Mouse (Mus musculus): ENCODE measurements around the gene Pard3. TPM values are rescaled to one million over a fixed set of nuclear protein-coding genes. Genes with fewer than 3 reads are reported as not detected.

The Pard3 gene
- polyA plus RNA-seq, 1 experiment, result 51.2 TPM

DNA sequence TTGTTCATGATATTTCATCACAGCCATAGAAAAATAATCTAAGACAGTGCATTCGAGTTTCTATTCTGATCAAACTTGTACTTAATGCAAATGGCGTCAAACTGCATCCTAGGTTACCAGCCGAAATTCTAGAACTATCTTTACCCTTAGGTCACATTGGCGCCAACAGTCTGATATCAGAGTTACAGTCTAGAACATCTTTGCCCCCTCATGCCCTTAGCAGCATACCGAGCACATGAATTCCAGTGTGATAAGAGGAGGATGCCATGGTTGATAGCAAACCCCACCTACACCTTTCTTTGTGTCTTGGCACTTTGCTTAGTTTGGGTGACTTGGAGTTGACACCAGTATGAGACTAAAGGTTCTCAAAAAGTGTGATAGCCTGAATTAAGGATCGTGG, 197.4 kb downstream of the Pard3 start:
- no peaks in the 10 kb centered on the region for H3K27me3 ChIP-seq (replicated peaks; ENCODE audit: control insufficient read depth, insufficient read depth, low read length)
- H3K27ac ChIP-seq (ENCODE audit: insufficient read depth, low read depth, low read length), result no peak overlapping the region
- WGBS, result 95% methylated on average over 6 of the region's 6 CpGs
- H3K4me1 ChIP-seq (ENCODE audit: control insufficient read depth, insufficient read depth, low read length), result peaks cover 5% of the 10 kb centered on the region; the same call in 1 of the 2 replicates
- TF ChIP-seq POLR2A (IDR thresholded peaks at IDR 0.05; ENCODE audit: low read depth, low read length) (no peak), CTCF (conservative IDR thresholded peaks at IDR 0.05; ENCODE audit: insufficient read depth, insufficient read length, low read depth, low read length) (no peak)
- no peak overlapping the region for H3K4me3 ChIP-seq (ENCODE audit: insufficient read depth, low read depth, low read length)
- no peak for DNase-seq
- H3K36me3 ChIP-seq (ENCODE audit: control insufficient read depth, insufficient read depth, low read length), result no peaks in the 10 kb centered on the region

DNA sequence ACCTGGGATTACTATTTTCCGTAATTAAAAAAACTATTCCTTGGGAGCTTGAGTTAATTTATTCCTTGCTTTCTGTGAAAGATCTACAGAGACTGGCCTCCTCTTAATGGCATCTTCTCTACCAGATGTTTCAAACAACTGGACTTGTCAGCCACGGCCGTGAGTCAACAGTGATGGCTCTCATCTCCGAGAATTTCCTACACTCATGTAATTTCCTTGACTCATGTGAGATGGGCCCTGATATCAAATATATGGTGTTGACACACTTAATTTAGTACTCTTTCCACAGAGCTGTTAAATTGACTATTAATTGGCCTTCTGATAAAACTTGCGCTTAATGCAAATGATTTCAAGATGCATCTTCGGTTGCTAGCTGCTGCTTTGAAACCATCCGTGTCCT, 198.3 kb downstream of the Pard3 start:
- Histone ChIP-seq H3K27me3 (replicated peaks; ENCODE audit: control insufficient read depth, insufficient read depth, low read length) (no peaks in the 10 kb centered on the region), H3K4me3 (ENCODE audit: insufficient read depth, low read depth, low read length) (no peak overlapping the region), H3K4me1 (ENCODE audit: control insufficient read depth, insufficient read depth, low read length) (peaks cover 5% of the 10 kb centered on the region; the same call in 1 of the 2 replicates), H3K27ac (ENCODE audit: insufficient read depth, low read depth, low read length) (no peak overlapping the region), H3K36me3 (ENCODE audit: control insufficient read depth, insufficient read depth, low read length) (no peaks in the 10 kb centered on the region)
- peak; percentile 29 for DNase-seq
- 78% methylated on average over 7 of the region's 7 CpGs for WGBS
- TF ChIP-seq CTCF (conservative IDR thresholded peaks at IDR 0.05; ENCODE audit: insufficient read depth, insufficient read length, low read depth, low read length), result no peak
- TF ChIP-seq POLR2A (IDR thresholded peaks at IDR 0.05; ENCODE audit: low read depth, low read length), result no peak

DNA sequence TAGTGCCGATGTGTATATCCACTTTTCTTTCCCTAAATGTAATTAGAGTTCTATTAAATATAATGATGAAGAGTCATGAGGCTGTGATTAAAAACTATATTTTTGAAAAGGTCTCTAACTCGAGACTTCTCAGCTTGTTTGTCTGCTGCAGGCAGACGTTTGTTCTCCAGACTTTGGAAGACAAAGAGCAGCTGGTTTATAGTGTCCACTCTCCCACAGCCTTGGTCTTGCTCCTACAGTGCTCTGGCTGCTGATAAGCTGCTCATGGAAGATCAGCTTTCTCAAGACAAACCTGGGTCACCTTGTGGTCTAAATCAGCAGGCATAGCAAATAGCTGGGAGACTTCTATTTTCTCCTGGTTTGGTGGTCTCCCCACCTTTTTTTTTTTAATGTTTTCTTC, 198.7 kb downstream of the Pard3 start:
- no peak overlapping the region for H3K4me3 ChIP-seq (ENCODE audit: insufficient read depth, low read depth, low read length)
- H3K36me3 ChIP-seq (ENCODE audit: control insufficient read depth, insufficient read depth, low read length), result no peaks in the 10 kb centered on the region
- no peak for DNase-seq
- no peaks in the 10 kb centered on the region for H3K27me3 ChIP-seq (replicated peaks; ENCODE audit: control insufficient read depth, insufficient read depth, low read length)
- TF ChIP-seq POLR2A (IDR thresholded peaks at IDR 0.05; ENCODE audit: low read depth, low read length), result no peak
- no peak for TF ChIP-seq CTCF (conservative IDR thresholded peaks at IDR 0.05; ENCODE audit: insufficient read depth, insufficient read length, low read depth, low read length)
- no peak overlapping the region for H3K27ac ChIP-seq (ENCODE audit: insufficient read depth, low read depth, low read length)
- peaks cover 5% of the 10 kb centered on the region; the same call in 1 of the 2 replicates for H3K4me1 ChIP-seq (ENCODE audit: control insufficient read depth, insufficient read depth, low read length)
- 69% methylated on average over 3 of the region's 3 CpGs for WGBS

DNA sequence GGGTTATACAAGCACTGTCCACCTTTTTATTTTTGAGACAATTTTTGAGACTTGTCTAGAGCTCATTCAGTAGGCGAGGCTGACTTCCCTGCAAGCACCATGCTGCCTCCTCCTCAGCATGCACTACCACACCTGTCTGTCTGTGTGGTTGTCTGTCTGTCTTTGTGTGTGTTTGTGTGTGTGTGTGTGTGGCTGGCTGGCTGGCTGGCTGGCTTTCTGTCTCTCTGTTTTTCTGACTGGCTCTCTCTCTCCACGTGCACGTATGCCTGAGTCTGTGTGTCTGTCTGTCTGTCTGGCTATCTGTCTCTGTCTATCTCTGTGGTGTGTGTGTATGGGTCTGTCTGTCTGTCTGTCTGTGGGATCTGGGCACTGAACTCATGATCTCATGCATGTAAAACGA, 199.2 kb downstream of the Pard3 start:
- Histone ChIP-seq H3K36me3 (ENCODE audit: control insufficient read depth, insufficient read depth, low read length) (no peaks in the 10 kb centered on the region), H3K4me1 (ENCODE audit: control insufficient read depth, insufficient read depth, low read length) (peaks cover 2% of the 10 kb centered on the region; the same call in 1 of the 2 replicates)

DNA sequence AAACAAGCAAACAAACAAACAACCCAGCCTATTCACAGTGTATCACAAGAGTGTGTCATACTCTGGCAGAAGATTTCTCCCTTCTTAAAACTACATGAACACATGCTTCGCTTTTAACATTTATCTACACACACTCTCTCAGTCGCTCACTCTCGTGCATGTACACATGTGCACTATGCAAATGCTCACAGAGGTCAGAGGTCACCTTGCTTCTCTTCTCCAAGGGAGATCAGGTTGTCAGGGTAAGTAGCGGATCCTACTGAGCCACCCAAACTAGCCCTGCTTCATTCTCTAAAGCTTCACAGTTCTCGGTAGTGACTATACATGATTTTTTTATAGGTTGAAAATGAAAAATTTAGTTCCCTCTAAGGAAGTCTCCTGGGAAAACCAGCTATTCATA, 199.8 kb downstream of the Pard3 start:
- H3K27ac ChIP-seq (ENCODE audit: insufficient read depth, low read depth, low read length), result no peak overlapping the region
- H3K4me1 ChIP-seq (ENCODE audit: control insufficient read depth, insufficient read depth, low read length), result peaks cover 3% of the 10 kb centered on the region; the same call in 1 of the 2 replicates
- DNase-seq, result no peak
- TF ChIP-seq POLR2A (IDR thresholded peaks at IDR 0.05; ENCODE audit: low read depth, low read length), result no peak
- WGBS, result 76% methylated on average over 5 of the region's 5 CpGs
- H3K27me3 ChIP-seq (replicated peaks; ENCODE audit: control insufficient read depth, insufficient read depth, low read length), result no peaks in the 10 kb centered on the region
- H3K36me3 ChIP-seq (ENCODE audit: control insufficient read depth, insufficient read depth, low read length), result no peaks in the 10 kb centered on the region
- no peak overlapping the region for H3K4me3 ChIP-seq (ENCODE audit: insufficient read depth, low read depth, low read length)

More for the DNA sequence above, 199.2 kb downstream of the Pard3 start:
- H3K27me3 ChIP-seq (replicated peaks; ENCODE audit: control insufficient read depth, insufficient read depth, low read length), result no peaks in the 10 kb centered on the region
- H3K4me3 ChIP-seq (ENCODE audit: insufficient read depth, low read depth, low read length), result no peak overlapping the region
- 87% methylated on average over 4 of the region's 4 CpGs for WGBS
- TF ChIP-seq POLR2A (IDR thresholded peaks at IDR 0.05; ENCODE audit: low read depth, low read length), result no peak
- no peak for TF ChIP-seq CTCF (conservative IDR thresholded peaks at IDR 0.05; ENCODE audit: insufficient read depth, insufficient read length, low read depth, low read length)
- DNase-seq, result no peak
- no peak overlapping the region for H3K27ac ChIP-seq (ENCODE audit: insufficient read depth, low read depth, low read length)

DNA sequence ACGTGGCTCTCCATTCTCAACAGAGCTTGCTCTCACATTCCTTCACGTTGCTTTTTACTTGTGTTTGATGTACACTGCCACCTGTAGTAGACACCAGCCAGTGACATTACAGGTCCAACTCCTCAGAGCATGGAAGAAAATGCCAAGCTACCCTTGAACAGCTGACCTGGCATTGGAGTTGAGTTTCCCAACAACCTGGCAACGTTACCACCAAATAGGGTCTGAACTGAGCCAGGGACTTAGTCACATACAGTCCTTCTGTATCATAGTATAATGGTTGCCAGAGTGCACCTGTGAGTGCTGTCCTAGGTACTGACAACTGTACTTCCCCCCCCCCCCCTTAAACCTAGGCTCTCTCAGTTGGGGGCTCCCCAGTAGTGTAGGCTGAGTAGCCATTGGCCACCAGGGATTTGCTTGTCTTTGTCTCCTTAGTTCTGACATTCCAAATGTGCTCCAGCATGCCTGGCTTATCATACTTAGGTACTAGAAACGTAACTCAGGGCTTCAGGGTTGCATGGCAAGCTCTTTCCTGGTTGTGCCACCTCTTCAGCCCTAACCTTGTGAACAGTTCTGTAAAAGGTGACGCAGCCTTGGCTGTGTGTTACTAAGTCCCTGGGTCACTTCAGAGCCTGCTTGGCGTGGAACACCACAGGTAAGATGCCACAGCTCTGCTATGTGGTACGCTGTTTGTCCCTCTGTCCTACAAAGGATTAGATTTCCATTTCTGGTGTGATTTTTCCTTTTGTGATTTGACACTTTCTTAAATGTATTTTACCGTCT, 201.2 kb downstream of the Pard3 start:
- DNase-seq, result no peak
- TF ChIP-seq POLR2A (IDR thresholded peaks at IDR 0.05; ENCODE audit: low read depth, low read length), result no peak
- no peak for TF ChIP-seq CTCF (conservative IDR thresholded peaks at IDR 0.05; ENCODE audit: insufficient read depth, insufficient read length, low read depth, low read length)
- WGBS, result 68% methylated on average over 8 of the region's 8 CpGs

DNA sequence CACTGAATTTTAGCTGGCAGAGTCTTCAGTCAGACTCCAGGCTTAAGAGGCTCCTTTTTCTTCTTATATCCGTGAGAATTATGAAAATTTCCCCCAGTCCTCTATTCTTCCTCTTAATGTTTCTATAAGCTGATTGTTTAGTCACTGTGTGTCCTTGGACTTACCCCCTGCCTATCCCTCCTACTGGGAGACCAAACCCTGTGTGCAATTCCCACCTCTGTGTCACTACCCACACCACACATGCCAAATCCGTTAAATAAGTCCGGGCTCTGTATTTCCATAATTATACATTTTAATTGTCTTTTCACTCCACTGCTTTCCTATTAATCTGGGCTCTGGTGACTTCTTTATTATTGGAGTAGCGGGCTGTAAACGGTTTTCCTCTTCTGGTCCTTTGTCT, 203.1 kb downstream of the Pard3 start:
- H3K27me3 ChIP-seq (replicated peaks; ENCODE audit: control insufficient read depth, insufficient read depth, low read length), result no peaks in the 10 kb centered on the region
- H3K4me1 ChIP-seq (ENCODE audit: control insufficient read depth, insufficient read depth, low read length), result peaks cover 8% of the 10 kb centered on the region; the same call in 1 of the 2 replicates
- no peak overlapping the region for H3K27ac ChIP-seq (ENCODE audit: insufficient read depth, low read depth, low read length)
- H3K4me3 ChIP-seq (ENCODE audit: insufficient read depth, low read depth, low read length), result no peak overlapping the region
- no peak for DNase-seq
- TF ChIP-seq CTCF (conservative IDR thresholded peaks at IDR 0.05; ENCODE audit: insufficient read depth, insufficient read length, low read depth, low read length), result no peak
- no peak for TF ChIP-seq POLR2A (IDR thresholded peaks at IDR 0.05; ENCODE audit: low read depth, low read length)
- 62% methylated on average over 5 of the region's 5 CpGs for WGBS
- H3K36me3 ChIP-seq (ENCODE audit: control insufficient read depth, insufficient read depth, low read length), result no peaks in the 10 kb centered on the region

More for the DNA sequence above, 201.2 kb downstream of the Pard3 start:
- Histone ChIP-seq H3K4me3 (ENCODE audit: insufficient read depth, low read depth, low read length) (no peak overlapping the region), H3K27me3 (replicated peaks; ENCODE audit: control insufficient read depth, insufficient read depth, low read length) (no peaks in the 10 kb centered on the region), H3K36me3 (ENCODE audit: control insufficient read depth, insufficient read depth, low read length) (no peaks in the 10 kb centered on the region), H3K4me1 (ENCODE audit: control insufficient read depth, insufficient read depth, low read length) (peaks cover 8% of the 10 kb centered on the region; the same call in 1 of the 2 replicates), H3K27ac (ENCODE audit: insufficient read depth, low read depth, low read length) (no peak overlapping the region)
